Mouse (Mus musculus) liver, adult 2 months (tissue): ENCODE results near the gene Fgf11.

ENCODE experiments used
- CTCF ChIP-seq: fragments of 200-500 bp; IDR thresholded peaks from 2 replicates; pipeline ENCODE4 v1.5.1; 2011; ENCODE audit warnings: low read depth, low read length, control low read depth
- POLR2A ChIP-seq: fragments of 200-500 bp; IDR thresholded peaks from 2 replicates; pipeline ENCODE4 v1.6.1; 2011; ENCODE audit warnings: low read length, control low read depth; ENCODE audit not compliant: insufficient read depth; ENCODE audit errors: extremely low read depth

- TF ChIP-seq CTCF (no peak), POLR2A (no peak; the same call in 1 of the 2 replicates)
Measured at GRCm38 (mm10) chr11:69758090-69758456, 43.6 kb downstream of the Fgf11 start.
